Mouse (Mus musculus) megakaryocyte progenitor cell, adult 5-6 weeks (primary cell): ENCODE measurements around the gene Rab11b. TPM values are rescaled to one million over a fixed set of nuclear protein-coding genes. Genes with fewer than 3 reads are reported as not detected.
A peak's percentile ranks its signal among the peaks of the same experiment; 100 is the strongest.

Source experiments
- ATAC-seq: replicated peaks from 2 replicates; pipeline ENCODE4 v1.8.0; 2016; ENCODE audit warnings: mild to moderate bottlenecking, moderate TSS enrichment, inconsistent platforms; ENCODE audit not compliant: poor library complexity
- total RNA-seq, 2 experiments: library from RNA; stranded (forward) in 1 of 2; stranded (reverse) in 1 of 2; fragments of 157-497, 149-512 nt in 1 of 2; fragments of 200-1000 nt in 1 of 2; gene quantifications; 2 replicates each; pipeline versions ENCODE4 v1.2.3 to v1.2.4; 2015 to 2017

Rab11b gene
- total RNA-seq (2015) (75.7 and 89.0 TPM in 2 replicates), total RNA-seq (2017) (24.4 and 30.6 TPM in 2 replicates)

GRCm38 (mm10) chr17:33760255-33761165, at the start of gene Rab11b:
Gene Rab11b, minus strand, starts transcription at chr17:33760530.
- ATAC-seq, result peak; percentile 89

GRCm38 (mm10) chr17:33808192-33808591, 47.9 kb upstream of the Rab11b start:
- no peak for ATAC-seq

- ATAC-seq, result no peak
Measured at GRCm38 (mm10) chr17:33807181-33807888, 47.0 kb upstream of the Rab11b start.

GRCm38 (mm10) chr17:33804745-33805144, 44.4 kb upstream of the Rab11b start:
- ATAC-seq, result no peak

GRCm38 (mm10) chr17:33804205-33804604, 43.9 kb upstream of the Rab11b start:
- peak; percentile 61 for ATAC-seq

GRCm38 (mm10) chr17:33802221-33802620, 41.9 kb upstream of the Rab11b start:
- peak; percentile 54 for ATAC-seq

- ATAC-seq, result 0 out of 2 replicates have a peak, but pooled peaks have one; percentile 39
Measured at GRCm38 (mm10) chr17:33799277-33799676, 38.9 kb upstream of the Rab11b start.

- ATAC-seq, result no peak
Measured at GRCm38 (mm10) chr17:33798306-33798705, 38.0 kb upstream of the Rab11b start.

GRCm38 (mm10) chr17:33788732-33789131, 28.4 kb upstream of the Rab11b start:
- ATAC-seq, result no peak

- no peak for ATAC-seq
Measured at GRCm38 (mm10) chr17:33786375-33786774, 26.0 kb upstream of the Rab11b start.

GRCm38 (mm10) chr17:33784939-33785338, 24.6 kb upstream of the Rab11b start:
- ATAC-seq, result no peak

GRCm38 (mm10) chr17:33783408-33783807, 23.1 kb upstream of the Rab11b start:
- ATAC-seq, result no peak

GRCm38 (mm10) chr17:33782067-33782466, 21.7 kb upstream of the Rab11b start:
- ATAC-seq, result no peak

- peak; percentile 89 for ATAC-seq
Measured at GRCm38 (mm10) chr17:33781124-33781977, 21.0 kb upstream of the Rab11b start, which contains the start of gene Angptl4. Gene Angptl4, minus strand, starts transcription at chr17:33781830.

GRCm38 (mm10) chr17:33780431-33780830, 20.1 kb upstream of the Rab11b start:
- peak; percentile 55 for ATAC-seq

- ATAC-seq, result no peak
Measured at GRCm38 (mm10) chr17:33779967-33780295, 19.6 kb upstream of the Rab11b start.

GRCm38 (mm10) chr17:33779271-33779966, 19.1 kb upstream of the Rab11b start:
- no peak for ATAC-seq

- ATAC-seq, result no peak
Measured at GRCm38 (mm10) chr17:33775287-33775686, 15.0 kb upstream of the Rab11b start.

- ATAC-seq, result no peak
Measured at GRCm38 (mm10) chr17:33774573-33775155, 14.3 kb upstream of the Rab11b start.
